Mouse (Mus musculus) small intestine, adult 2 months (tissue): ENCODE measurements around the gene Pygo1.

Source experiments
- CTCF ChIP-seq: fragments of 200-500 bp; IDR thresholded peaks from 2 replicates; pipeline ENCODE4 v1.5.1; 2012; ENCODE audit warnings: low read depth, mild to moderate bottlenecking, control low read depth, inconsistent platforms, low read length, moderate library complexity, mixed read lengths; ENCODE audit not compliant: insufficient replicate concordance, insufficient read length; ENCODE audit errors: extremely low read depth
- POLR2A ChIP-seq: fragments of 200-500 bp; IDR thresholded peaks from 2 replicates; pipeline ENCODE4 v1.6.1; 2012; ENCODE audit warnings: low read depth, mild to moderate bottlenecking, control low read depth, inconsistent platforms, low read length, moderate library complexity

GRCm38 (mm10) chr9:72954746-72955145 is 29.3 kb downstream of the Pygo1 start:
- TF ChIP-seq CTCF, result no peak
- no peak for TF ChIP-seq POLR2A
